Mouse (Mus musculus) layer of hippocampus, postnatal 25 days (tissue): ENCODE measurements around the gene Ppbp. TPM values are rescaled to one million over a fixed set of nuclear protein-coding genes. Genes with fewer than 3 reads are reported as not detected.
"Not testable (repeated sequence)": the region's sequence is repeated elsewhere in the genome, so short reads cannot be mapped to it uniquely, and the experiment has no call there.

Source experiments
- DNase-seq, 2 experiments: peaks; one replicate each; pipeline ENCODE4 v3.0.0; 2022; ENCODE audit warnings: mixed read lengths in 2 of 2, low spot score in 1 of 2; ENCODE audit errors: extremely low spot score in 1 of 2
- microRNA-seq, 2 experiments: library from miRNA; unstranded; fragments of <30 nt; microRNA quantifications; one replicate each; pipeline ENCODE4 v1.2.0; 2021
- total RNA-seq, 2 experiments: library from RNA; stranded (reverse); gene quantifications; 2 replicates each; pipeline ENCODE4 v1.2.3; 2021

The Ppbp gene
- total RNA-seq, 2 experiments from 2014 or later = not detected

DNA sequence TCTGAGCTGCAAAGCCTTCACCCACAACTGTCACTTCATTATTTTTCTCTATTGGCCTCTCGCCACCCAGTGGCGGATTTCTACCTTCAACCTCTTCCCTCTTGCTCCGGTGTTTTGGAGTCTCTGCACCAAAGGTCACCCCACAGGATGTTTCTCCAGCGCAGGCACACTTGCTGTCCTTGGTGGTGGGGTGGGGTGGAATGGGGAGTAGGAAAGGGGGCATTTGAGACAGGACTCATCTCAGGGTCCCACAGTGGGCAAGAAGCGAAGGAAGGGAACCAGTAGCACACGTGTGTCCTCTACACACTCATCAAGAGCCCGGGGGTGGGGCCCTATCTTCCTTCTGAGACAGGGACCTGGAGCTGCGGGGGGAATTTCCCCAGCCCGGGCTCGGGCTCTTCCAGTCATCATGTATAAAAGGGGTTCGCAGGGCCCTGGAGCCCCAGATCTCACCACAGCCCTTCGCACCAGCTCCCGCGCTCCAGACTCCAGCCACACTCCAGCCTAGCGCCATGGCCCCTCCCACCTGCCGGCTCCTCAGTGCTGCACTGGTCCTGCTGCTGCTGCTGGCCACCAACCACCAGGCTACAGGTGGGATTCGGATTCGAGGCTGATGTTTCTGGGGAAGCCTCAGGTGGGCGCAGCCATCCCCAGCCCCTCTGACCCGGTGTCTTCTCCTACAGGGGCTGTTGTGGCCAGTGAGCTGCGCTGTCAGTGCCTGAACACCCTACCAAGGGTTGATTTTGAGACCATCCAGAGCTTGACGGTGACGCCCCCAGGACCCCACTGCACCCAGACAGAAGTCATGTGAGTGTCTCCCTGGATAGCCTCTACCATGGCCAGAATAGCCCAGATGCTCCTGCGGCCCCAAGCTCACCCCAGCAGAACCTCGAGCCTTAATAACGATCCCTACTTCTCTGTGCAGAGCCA is 17.6 kb downstream of the Ppbp start, which contains the start of gene Cxcl3:
Gene Cxcl3 (plus strand): TSS at position 445 of the 930 bp plus-strand sequence.
- DNase-seq = no peak

DNA sequence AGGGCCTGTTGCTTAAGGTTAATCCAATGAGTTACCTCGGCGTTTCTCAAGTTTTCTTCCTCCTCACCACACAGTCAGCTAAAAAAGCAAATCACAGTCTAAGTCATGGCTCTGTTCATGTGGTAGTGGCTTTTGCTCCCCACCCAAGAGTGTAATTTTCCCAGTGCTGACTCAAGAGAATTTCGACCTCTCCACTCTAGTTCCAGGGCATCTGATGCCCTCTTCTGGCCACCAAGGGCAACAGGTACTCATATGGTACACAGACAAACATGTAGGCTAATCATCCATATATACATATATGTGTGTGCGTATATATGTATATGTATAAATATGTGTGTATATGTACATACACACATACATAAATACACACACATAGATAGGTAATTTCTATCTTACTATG is 19.8 kb downstream of the Ppbp start:
- no peak for DNase-seq

DNA sequence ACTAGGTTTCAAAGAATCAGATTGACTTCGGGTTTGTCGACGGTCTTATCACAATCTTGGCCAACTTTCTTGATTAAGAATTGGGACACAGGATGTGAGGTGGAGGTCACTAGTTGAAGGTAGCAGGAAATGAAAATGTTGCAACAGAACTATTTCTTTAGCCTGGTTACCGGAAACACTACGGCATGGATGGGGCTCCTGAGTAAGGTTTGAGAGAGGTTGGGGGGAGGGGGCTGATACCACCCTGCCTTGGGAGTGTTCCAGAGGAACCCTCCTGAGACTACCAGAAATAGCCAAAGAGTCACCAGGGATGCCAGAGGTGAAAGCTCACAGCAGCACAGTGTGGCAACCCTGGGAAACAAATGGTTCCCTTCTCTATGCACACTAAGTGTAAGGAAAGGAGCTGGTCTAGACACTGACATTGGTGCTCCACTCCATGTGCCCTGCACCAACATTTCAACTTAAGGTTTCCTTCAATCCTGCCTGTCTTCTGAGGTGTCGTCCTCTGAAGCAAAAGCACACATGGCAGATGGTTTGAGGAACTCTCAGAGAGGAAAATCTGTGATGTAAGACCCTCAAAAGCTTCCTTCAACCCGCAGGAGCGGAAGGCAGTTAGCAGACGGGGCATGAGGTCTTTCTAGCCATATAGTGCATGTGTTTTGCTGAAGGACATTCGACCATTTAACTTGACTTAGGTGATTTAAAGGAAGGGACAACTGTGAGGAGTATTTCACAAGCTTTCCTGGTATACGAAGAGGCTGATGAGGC is 21.2 kb downstream of the Ppbp start:
- no peak for DNase-seq

DNA sequence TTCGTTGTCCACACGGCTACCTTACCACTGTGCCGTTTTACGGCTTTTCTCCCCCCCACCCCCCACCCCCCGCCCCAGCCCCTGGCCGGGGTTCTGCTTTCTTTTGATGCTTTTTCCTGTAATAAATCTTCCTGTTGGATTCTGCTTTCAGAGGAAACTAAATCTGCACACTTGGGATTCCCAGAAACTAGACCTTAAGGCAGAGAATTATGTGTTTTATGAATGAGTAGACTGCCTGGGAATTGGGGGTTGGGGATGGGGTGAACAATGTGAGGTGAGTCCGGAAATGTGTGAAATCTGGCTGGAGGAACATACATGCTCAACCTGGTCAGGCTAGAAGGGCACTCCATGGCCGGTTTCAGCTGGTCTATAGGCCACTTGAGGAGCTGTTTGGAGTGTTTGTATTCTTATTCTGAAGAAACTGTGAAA is 21.8 kb downstream of the Ppbp start:
- DNase-seq = no peak

DNA sequence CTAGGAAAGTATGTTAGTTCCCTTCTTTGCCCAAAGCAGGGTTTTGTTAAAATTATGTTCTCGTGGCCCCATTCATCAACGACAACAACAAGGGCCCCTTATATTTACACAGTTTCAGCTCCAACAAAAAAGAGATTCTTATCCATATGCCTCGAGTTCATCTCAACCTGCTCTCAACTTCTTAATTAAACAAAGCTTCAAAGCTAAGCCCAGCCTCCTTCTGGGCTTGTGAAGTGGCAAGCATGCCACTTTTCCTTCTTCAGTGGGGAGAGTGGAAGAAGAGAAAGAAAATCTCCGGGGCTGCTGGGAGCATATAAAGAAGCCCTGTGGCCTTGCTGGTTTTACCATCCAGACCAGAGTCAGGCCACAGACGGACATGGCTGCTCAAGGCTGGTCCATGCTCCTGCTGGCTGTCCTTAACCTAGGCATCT is 25.9 kb downstream of the Ppbp start, which contains the start of gene Cxcl15:
Gene Cxcl15 (plus strand): TSS at position 340 of the 431 bp plus-strand sequence.
- no peak for DNase-seq

DNA sequence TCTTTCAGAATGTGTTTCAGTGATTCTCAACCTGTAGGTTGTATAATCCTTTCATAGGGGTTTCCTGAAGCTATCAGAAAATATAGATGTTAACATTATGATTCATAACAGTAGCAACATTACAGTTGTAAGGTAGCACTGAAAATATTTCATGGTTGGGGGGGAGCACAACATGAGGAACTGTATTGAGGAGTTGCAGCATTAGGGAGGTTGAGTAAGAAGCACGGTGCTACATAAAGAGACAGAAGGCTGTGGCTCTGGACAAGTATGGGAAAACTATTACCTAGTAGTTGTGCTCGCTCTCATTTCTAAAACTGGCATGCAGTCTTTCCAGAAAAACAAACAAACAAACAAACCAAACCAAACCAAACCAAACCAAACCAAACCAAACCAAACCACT is 27.1 kb downstream of the Ppbp start:
- DNase-seq = not testable (repeated sequence)

DNA sequence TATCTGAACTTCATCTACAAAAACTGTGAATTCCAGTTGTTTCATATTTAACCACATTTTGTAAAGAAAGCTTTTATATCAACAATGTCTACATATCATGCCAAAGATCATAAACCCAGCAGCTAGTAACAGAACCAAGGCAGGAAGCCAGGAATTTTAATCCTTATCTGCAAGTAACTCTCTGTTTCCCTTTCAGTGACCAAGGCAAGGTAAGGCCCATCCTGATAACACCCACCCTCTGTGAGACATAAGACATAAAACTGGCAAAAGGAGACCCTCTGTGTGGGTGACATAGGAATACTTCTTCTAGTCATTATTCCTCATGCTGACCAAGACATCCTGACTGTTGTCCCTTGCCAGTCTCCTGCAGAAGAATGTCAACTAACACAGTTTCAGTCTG is 36.3 kb downstream of the Ppbp start:
- DNase-seq = no peak

DNA sequence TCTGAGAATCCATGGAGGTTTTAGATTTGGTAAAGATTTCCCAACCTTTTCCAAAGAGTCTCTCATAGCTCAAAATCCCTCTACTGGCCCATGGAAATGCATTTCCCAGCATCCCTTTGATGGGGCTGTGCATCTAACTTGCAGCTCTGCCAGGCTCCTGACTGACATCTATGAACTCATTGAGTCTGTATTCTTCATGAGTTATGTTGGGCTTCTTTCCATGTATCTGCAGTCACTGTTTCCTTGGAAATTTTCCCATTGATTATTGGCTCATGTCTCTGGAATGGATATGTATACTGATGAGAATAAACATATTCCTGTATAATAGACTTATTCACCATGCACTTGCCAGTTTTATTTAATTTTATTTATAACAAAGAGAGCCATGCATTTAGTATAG is 37.7 kb downstream of the Ppbp start:
- DNase-seq = no peak

DNA sequence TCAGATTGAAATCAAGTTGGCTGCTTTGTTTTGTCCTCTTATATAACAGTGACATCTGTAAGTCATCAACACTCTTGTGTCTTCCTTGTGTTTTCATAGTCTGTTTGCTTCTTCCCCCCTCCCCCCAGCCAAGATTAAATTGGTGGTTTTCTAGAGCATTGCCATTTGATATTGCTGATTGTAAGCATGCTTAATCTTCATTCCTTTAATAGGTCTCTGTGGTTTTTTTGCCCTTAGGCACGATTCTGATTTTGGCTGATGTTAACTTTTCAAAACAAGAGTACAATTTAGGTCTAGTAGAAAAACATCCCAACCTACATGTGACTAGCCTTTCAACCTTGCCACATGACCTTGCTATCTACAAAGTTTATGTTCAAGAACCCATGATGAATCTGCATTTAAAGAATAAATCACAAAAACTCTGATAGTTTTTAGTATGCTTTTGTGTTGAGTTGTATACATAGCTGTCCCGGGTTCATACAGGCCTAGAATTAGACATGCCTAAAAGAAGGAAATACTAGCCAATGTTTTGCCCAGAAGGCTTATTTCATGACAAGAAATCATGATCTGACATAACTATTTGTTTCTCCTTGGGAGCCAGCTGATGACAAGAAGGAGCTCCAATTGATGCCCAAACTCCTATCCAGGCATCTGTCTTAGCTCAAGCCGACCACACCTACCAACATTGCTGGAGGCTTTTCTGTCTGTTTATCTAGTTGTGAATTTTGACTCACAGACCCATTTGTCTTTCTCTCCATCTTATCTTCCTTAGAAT is 39.0 kb downstream of the Ppbp start:
- no peak for DNase-seq

Small RNAs within 50 kb of the gene (microRNA-seq; reads per million reads assigned to microRNA genes)
- gene Gm24322 = 0 reads per million in 2 experiments

Other genes starting within 250 kb of the Ppbp start
- gene Afm, start 249.6 kb upstream of the Ppbp start, total RNA-seq = not detected
- not detected for gene 5830473C10Rik, start 207.4 kb upstream of the Ppbp start, total RNA-seq
- 1 to 10 TPM in 1 of 2 experiments, under 1 TPM in 1; 0.42 to 1.0 TPM for gene Rassf6, start 127.9 kb upstream of the Ppbp start, total RNA-seq
- under 1 TPM in 1 of 2 experiments, not detected in 1; 0.22 TPM for gene Cxcl5, start 9.2 kb upstream of the Ppbp start, total RNA-seq
- gene Pf4, start 3.9 kb downstream of the Ppbp start, total RNA-seq = 1 to 10 TPM; 2.3 to 2.5 TPM
- gene Cxcl3, start 17.6 kb downstream of the Ppbp start, total RNA-seq = not detected
- not detected for gene Cxcl15, start 26.0 kb downstream of the Ppbp start, total RNA-seq
- under 1 TPM in 1 of 2 experiments, not detected in 1; 0.32 TPM for gene Cxcl1, start 122.7 kb downstream of the Ppbp start, total RNA-seq
- gene Cxcl2, start 135.4 kb downstream of the Ppbp start, total RNA-seq = not detected
- 10 to 100 TPM; 13.7 to 15.8 TPM for gene Mthfd2l, start 162.6 kb downstream of the Ppbp start, total RNA-seq